ENCODE assay signal across 16 mouse cellular contexts in the genomic region with DNA sequence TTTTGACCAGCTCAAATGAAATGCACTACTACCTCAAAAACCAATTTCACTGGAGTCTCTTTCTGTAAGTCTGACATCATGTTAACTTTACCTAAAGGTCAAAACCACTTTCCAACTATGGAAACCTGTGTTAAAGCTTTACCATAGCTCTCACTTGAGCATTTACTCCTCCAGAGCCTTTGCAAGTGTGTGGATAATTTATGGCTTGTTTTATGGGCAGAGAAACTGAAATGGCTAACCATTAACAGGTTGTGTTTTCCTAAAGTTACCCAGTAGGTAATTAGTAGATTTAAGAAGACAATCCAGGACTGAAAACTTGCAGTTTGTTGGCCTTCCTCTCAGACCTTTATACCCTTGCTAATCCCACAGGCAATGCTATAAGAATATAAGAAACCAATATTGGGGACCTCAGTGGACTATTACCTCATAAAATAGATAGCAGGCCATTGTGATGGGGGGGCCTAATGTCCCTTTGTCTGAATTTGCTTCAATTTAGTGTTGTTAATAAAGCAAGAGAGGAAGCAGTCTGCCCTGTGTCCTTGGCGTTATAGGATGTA.
"Had no signal": no experiment of that assay in that cellular context is flagged by ENCODE, and none has a peak within 500 bp of the region (broad histone marks: within the 10 kb centered on the region; RNA-seq: fewer than 3 reads in every experiment).

No protein-coding gene starts in this region.

- H3K4me3 ChIP-seq: layer of hippocampus, adult 2 months; limb, embryonic 13.5 days; liver, embryonic 15.5 days; midbrain, embryonic 10.5 days; neural tube, embryonic 12.5 days; stomach, embryonic 15.5 days had no signal

- H3K9me3 ChIP-seq: limb, embryonic 13.5 days; liver, embryonic 15.5 days; midbrain, embryonic 10.5 days; neural tube, embryonic 12.5 days; stomach, embryonic 15.5 days had no signal

- H3K4me2 ChIP-seq: limb, embryonic 13.5 days; liver, embryonic 11.5 days; liver, embryonic 15.5 days; lung, embryonic 14.5 days; neural tube, embryonic 12.5 days; stomach, embryonic 15.5 days had no signal

- H3K4me1 ChIP-seq: liver, embryonic 15.5 days; neural tube, embryonic 12.5 days; stomach, embryonic 15.5 days had no signal

- H3K36me3 ChIP-seq: limb, embryonic 13.5 days; liver, embryonic 15.5 days; midbrain, embryonic 10.5 days; neural tube, embryonic 12.5 days; stomach, embryonic 15.5 days had no signal

- H3K9ac ChIP-seq: limb, embryonic 13.5 days; liver, embryonic 15.5 days; lung, embryonic 14.5 days; neural tube, embryonic 12.5 days; stomach, embryonic 15.5 days had no signal

- DNase-seq: left cerebral cortex, postnatal 4 days; lung, embryonic 14.5 days; lung, postnatal 10 days; lung, postnatal 4 days; midbrain, embryonic 14.5 days; retina, postnatal 1 day; right cerebral cortex, postnatal 4 days; thymus, adult 2 months; thymus, postnatal 25 days had no signal

- H3K27ac ChIP-seq: layer of hippocampus, adult 2 months; limb, embryonic 13.5 days; liver, embryonic 15.5 days; midbrain, embryonic 10.5 days; neural tube, embryonic 12.5 days; stomach, embryonic 15.5 days had no signal

- H3K27me3 ChIP-seq: liver, embryonic 15.5 days; neural tube, embryonic 12.5 days; stomach, embryonic 15.5 days had no signal
